Mouse (Mus musculus) adipocyte (in vitro differentiated cells): ENCODE data around the gene Nupl1.

Experiments
- DNase-seq: peaks from one replicate; pipeline ENCODE4 v3.0.0-alpha.2; 2016; ENCODE audit warnings: low spot score

The Nupl1 gene

GRCm38 (mm10) chr14:60251281-60252003 is at the start of gene Nupl1, which contains the start of gene Gm49336:
Nupl1 (minus strand) TSS chr14:60251431.
Gm49336 (minus strand) TSS chr14:60251507.
- DNase-seq, result peak; percentile 99

GRCm38 (mm10) chr14:60301024-60301423 is 49.8 kb upstream of the Nupl1 start:
- DNase-seq, result no peak

GRCm38 (mm10) chr14:60300224-60300991 is 49.2 kb upstream of the Nupl1 start:
- no peak for DNase-seq

GRCm38 (mm10) chr14:60295531-60295930 is 44.3 kb upstream of the Nupl1 start:
- no peak for DNase-seq

- no peak for DNase-seq
Measured at GRCm38 (mm10) chr14:60290363-60290762, 39.1 kb upstream of the Nupl1 start.

GRCm38 (mm10) chr14:60286194-60286863 is 35.1 kb upstream of the Nupl1 start:
- no peak for DNase-seq

GRCm38 (mm10) chr14:60275301-60276276 is 24.4 kb upstream of the Nupl1 start:
- DNase-seq, result no peak

GRCm38 (mm10) chr14:60273346-60273745 is 22.1 kb upstream of the Nupl1 start:
- DNase-seq, result no peak

GRCm38 (mm10) chr14:60269333-60269732 is 18.1 kb upstream of the Nupl1 start:
- DNase-seq, result no peak

- DNase-seq, result peak; percentile 99
Measured at GRCm38 (mm10) chr14:60264990-60265876, 14.0 kb upstream of the Nupl1 start, which contains the start of gene Mtmr6. Mtmr6 (plus strand) TSS chr14:60265228.

GRCm38 (mm10) chr14:60262316-60262715 is 11.1 kb upstream of the Nupl1 start:
- no peak for DNase-seq

- DNase-seq, result no peak
Measured at GRCm38 (mm10) chr14:60257851-60258250, 6.6 kb upstream of the Nupl1 start.

GRCm38 (mm10) chr14:60257101-60257500 is 5.9 kb upstream of the Nupl1 start:
- no peak for DNase-seq

- DNase-seq, result no peak
Measured at GRCm38 (mm10) chr14:60256356-60256755, 5.1 kb upstream of the Nupl1 start.

GRCm38 (mm10) chr14:60254774-60255173 is 3.5 kb upstream of the Nupl1 start:
- no peak for DNase-seq

GRCm38 (mm10) chr14:60253466-60253865 is 2.2 kb upstream of the Nupl1 start:
- DNase-seq, result no peak

GRCm38 (mm10) chr14:60252004-60253000 is 1.1 kb upstream of the Nupl1 start:
- DNase-seq, result no peak

- no peak for DNase-seq
Measured at GRCm38 (mm10) chr14:60250879-60251278, 352 bp downstream of the Nupl1 start.

GRCm38 (mm10) chr14:60250366-60250765 is 865 bp downstream of the Nupl1 start:
- no peak for DNase-seq
